Mouse (Mus musculus): ENCODE measurements around the gene Ank.

GRCm38 (mm10) chr15:27630601-27631383 lies 164.3 kb downstream of the Ank start, which contains the start of gene Otulin:
- TF ChIP-seq EP300 (IDR thresholded peaks at IDR 0.05) (no peak), CTCF (IDR thresholded peaks at IDR 0.05) (peak; percentile 15; the same call in 1 of the 2 replicates)
